Mouse (Mus musculus): ENCODE measurements around the gene Zfp160.

- no peak for TF ChIP-seq CTCF (conservative IDR thresholded peaks at IDR 0.05; ENCODE audit: insufficient read depth, insufficient read length, low read depth, low read length)
- no peak for TF ChIP-seq POLR2A (IDR thresholded peaks at IDR 0.05; ENCODE audit: low read depth, low read length)
Observed at GRCm38 (mm10) chr17:21009726-21010125, 1.0 kb downstream of the Zfp160 start.
